Mouse (Mus musculus) megakaryocyte, adult 5-6 weeks (primary cell): ENCODE measurements around the gene Exd1. TPM values are rescaled to one million over a fixed set of nuclear protein-coding genes. Genes with fewer than 3 reads are reported as not detected.
A peak's percentile ranks its signal among the peaks of the same experiment; 100 is the strongest.

Source experiments
- ATAC-seq: 2 replicates; pipeline ENCODE4 v1.8.0; 2016; ENCODE audit warnings: mild to moderate bottlenecking, inconsistent platforms; ENCODE audit not compliant: poor library complexity, severe bottlenecking
- total RNA-seq, 2 experiments: library from RNA; stranded (forward) in 1 of 2; stranded (reverse) in 1 of 2; fragments of 153-499, 151-499 nt in 1 of 2; fragments of 221-1000, 200-1000 nt in 1 of 2; gene quantifications; 2 replicates each; pipeline versions ENCODE4 v1.2.3 to v1.2.4; 2015 to 2017

Exd1 gene
- total RNA-seq (2015): 0.48 TPM in 1 of 2 replicates, not detected in the other
- 0.04 TPM in 1 of 2 replicates, not detected in the other for total RNA-seq (2017)

DNA sequence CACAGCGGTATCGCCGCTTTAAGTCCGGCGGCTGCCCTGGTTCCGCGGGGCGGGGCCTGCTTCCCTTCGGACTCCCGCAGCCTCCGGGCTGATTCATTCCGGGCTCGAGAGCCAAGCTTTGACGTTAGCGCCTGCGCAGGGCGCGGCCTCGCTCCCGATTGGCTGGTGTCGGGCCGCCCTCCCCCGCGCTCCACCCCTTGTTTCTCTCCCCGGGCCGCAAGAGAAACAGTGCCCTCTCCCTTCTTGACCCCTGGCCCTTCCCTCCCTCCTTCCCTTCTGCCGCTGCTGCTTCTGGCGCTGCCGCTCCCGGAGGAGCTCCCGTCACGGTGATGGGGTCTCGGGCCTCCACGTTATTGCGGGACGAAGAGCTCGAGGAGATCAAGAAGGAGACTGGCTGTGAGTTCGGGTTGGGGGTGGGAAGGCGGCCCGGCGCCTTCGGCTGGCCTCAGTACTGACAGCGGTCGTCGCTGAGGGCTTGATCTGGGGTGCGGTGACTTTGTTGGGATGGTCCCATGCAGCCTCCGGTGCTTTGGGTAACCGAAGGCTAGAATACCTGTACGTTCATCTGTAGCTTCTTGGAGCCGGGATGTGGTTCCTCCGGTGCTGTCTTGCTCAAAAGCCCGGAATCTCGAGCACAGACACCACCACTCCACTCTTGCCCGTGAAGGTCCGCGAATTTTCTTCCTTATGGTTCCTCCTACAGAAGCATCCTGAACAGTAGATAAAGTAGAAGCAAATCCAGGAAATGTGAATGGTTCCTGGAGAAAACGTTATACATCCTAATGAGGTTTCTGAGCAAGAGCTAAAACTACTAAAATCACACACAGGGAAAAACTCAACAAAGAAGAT is at the start of gene Exd1, which contains the start of gene Chp1:
Exd1 (minus strand) TSS at position 106 of the 849 bp plus-strand sequence.
Chp1 (plus strand) TSS at position 176 of the 849 bp plus-strand sequence.
- peak; percentile 89 for ATAC-seq

DNA sequence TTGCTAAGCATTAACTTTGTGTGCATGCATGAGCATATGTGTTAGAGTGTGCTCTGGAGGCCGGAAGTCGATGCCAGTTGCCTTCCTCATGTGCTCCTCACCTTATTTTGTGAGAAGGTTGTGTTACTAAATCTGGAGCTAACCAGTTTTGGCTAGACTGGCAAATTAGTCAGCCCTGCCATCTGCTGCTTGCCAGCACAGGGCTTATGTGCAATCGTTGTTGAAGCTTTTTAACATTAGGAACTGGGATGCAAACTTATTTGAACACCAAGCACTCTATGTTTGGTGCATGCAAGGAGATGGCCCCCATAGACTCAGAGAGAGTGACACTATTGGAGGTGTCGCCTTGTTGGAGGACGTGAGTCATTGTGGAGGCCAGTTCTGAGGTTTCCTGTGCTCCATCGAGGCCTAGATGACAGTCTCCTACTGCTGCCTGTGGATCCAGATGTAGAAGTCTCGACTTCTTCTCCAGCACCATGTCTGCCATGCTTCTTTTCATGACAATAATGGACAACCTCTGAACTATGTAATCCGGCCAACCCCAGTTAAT is 49.4 kb upstream of the Exd1 start:
- ATAC-seq: no peak

DNA sequence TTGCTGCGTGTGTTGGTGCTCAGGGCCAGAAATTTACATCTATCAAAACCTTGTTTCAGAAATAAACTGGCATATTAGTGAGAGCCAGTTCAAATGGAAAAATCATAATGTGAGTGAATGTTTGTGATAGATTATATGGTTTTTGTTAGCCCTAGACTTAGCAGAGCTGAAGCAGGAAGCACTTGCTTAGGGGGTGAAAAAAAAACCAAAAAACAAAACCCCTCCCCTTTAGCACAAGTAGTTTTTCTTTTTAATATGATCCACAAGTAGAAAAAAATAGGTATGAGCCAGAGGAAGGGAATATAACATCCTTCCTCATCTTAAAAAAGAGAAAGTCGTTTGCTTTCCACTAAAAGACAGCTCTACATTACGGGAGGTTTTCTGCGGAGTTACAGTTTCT is 47.9 kb upstream of the Exd1 start:
- ATAC-seq: no peak

DNA sequence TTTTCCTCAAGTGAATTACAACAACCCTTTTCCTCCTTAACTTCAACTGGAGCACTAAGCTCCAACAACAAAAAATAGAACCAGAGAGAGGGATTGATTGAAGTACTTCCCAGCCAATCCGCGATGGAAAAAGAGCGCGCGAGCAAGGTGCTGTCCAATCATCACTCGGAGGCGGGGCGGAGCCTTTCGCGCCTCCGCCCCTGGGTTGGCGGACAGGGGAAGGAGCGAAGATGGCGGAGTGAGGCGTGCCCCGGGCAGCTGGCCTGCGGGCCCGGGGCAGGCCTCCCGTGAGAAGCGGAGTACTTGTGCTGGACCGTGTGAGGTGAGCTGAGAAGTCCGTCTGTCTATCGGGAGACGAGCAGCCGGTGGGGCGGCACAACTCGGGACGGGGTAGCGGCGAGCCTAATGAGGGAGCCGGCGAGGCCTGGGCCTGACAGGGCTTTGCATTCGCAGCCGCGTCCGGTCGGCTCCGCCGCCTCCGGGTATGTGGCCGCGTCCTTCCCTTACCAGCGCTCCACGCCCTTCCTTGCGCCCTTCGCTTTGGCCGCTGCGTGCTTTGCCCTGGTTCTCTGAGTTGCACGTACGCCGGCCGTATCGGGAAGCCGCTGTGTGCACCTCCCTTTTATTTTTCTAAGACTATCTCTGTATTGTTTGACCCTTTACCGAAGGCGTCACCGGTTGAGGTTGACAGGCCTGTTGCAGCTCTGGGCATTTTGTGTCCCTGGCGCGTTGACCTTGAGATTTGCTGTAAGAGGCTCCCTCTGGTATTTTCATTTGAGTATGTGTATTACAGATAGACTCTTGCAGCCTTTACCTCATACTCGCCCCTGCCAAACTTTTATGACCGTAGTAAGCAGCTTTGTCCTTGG is 46.9 kb upstream of the Exd1 start:
- peak; percentile 99 for ATAC-seq

DNA sequence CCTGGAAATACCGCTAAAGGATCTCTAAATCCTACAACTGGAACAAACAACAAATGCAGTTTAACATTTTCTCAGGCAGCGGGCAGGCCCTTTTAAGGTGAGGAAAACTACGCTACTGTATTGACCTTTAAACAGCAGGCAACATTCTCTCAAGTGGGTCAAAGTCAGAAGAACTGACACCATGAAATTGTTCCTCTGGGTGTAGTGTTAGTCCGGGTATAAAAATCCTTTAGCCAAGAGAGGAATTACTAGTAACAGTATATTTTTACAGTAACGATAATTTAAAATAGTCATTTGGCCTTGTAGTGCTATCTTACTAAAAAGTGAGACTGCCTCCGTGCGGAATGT is 46.3 kb upstream of the Exd1 start:
- 0 out of 2 replicates have a peak, but pooled peaks have one; percentile 1 for ATAC-seq

DNA sequence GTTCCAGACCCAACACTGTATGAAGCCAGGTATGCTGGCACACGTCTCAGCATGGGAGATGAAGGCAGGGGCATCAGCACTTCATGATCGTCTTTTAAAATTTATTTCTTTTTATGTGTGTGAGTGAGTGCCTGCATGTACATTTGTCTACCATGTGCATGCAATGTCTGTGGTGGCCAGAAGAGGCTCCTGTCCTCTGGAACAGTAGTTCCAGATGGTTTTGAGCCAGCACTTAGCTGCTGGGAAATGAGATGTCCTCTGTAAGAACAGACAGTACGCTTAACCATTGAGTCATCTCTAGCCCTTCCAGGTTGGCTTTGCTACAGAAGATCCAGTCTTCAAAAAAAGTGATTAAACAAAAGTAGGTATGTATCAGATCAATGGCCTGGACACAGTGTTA is 43.8 kb upstream of the Exd1 start:
- no peak for ATAC-seq

DNA sequence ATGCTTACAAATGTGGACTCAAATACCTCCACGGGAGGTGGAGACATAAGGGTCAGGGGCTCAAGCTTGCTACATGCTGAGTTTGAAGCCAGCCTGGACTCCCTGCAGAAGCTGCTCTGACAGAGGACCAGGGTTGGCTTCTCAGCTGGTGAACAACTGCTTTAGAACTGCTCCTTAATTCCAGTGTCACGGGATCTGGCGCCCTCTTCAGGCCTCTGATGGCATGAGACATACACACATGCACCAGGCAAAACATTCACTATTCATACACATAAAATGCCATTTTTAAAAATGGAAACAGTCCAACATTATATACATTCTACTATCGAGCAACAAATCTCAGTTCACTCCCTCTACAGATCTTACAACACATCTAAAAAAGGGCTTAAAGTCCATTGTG is 40.0 kb upstream of the Exd1 start:
- ATAC-seq: peak; percentile 90

DNA sequence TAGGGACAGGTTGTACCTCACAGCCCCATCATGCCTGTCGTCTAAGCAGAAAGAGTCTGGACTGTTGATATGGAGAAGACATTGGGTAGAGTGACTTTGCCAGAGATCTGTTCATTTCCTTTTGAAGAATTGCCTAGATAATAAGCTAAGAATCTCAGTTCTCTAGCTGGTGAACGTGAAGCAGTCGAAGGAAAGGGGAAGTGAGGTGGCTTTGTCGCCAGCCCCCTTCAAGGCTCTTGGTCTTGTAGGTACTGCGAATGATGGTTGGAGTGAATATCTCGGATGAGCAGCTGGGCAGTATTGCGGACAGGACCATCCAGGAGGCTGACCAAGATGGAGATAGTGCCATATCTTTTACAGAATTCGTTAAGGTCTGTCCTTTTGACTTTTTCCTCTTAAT is 36.9 kb upstream of the Exd1 start:
- ATAC-seq: peak; percentile 12; the same call in 1 of the 2 replicates

DNA sequence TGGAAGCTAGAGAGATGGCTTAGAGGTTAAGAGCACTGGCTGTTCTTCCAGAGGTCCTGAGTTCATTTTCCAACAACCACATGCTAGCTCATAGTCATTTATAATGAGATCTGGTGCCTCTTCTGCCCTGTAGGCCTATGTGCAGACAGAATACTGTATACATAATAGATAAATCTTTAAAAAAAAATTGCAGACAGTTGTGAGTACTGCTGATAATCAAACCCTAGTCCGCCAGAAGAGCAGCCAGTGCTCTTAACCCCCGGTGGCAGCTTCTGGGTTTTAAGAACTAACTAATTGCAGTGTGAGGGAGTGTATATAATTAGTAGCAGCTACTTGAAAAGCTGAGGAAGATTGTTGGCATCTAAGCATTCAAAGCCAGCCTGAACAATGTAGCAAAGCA is 36.0 kb upstream of the Exd1 start:
- ATAC-seq: no peak

DNA sequence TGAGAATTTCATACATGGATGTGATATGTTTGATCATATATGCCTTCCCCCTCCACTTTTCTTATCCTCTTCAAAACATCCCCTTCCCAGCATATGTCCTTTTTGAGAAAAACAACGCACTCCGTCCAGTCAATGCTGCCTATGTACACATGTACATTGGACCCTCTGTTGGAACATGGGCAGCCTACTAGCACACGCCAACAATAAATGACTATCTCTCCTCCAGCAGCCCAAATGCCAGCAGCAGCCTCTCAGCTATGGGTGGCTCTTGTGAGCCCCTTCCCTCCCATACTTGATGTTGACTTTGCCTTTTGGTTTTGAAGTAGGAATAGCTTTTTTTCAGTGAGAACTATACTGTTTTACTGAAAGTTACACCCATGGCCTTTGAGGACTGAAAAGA is 34.1 kb upstream of the Exd1 start:
- no peak for ATAC-seq

DNA sequence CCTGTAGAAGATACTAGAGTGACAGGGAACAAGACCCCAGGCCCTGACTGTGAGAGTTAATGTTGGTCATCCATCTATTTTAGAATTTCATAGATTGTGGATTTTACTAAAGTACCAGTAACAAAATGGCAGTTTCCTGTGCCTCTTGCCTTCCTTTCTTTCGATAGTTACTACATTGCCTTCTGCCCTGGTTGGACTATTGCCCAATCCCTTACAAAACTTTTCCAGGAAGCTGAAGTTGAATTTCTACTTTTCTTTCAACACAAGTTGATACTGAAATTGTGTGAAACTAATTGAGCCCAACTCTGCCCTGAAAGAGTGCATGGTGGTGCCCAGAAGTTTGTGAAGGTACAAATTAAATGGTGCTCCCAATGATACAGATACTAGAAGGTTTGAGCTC is 25.0 kb upstream of the Exd1 start:
- ATAC-seq: peak; percentile 64

DNA sequence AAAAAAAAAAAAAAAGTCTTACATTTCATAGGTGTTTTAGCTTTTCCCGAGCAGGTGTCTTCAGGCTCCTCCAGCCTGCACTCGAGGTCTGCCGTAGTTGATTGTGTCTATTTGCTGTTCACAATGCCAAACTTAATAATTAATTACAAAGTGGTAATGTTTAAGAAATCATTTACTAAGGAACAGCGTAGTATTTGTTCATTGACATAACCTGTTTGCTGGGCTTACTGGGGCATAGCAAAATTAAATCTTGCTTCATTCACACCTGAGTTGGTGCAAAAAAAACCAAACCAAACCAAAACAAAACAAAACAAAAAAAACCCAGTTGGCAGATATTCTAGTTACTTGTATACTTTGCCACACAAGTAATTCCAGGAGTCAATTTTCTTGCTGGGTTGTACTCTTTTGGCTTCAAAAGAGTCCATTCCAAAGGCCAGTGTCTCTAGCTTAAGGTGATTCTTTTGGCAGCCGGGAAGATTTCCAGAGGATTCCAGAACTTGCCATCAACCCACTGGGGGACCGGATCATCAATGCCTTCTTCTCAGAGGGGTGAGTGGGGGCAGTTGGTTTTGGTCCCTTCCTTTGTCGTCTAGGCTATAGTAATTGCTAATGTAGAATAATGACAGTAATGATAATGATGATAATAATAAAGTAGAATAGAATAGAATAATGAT is 18.9 kb upstream of the Exd1 start:
- no peak for ATAC-seq

DNA sequence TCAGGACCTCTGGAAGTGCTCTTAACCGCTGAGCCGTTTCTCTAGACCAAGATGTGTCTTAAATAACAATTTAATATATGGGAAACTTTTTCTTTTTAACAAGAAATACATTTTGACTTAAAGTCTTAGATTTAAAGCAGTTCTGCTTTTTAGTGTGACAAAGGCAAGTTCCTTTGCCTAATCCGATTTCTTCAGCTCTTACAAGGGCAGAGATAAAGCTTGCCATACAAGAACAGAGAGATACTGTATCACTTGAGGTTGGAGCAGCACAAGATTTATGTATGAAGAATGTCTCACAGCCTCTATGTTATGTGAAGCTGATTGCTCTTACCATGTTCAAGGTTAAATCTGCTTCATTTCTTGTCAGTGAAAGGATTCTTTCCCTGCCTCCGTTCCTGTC is 17.9 kb upstream of the Exd1 start:
- ATAC-seq: no peak

DNA sequence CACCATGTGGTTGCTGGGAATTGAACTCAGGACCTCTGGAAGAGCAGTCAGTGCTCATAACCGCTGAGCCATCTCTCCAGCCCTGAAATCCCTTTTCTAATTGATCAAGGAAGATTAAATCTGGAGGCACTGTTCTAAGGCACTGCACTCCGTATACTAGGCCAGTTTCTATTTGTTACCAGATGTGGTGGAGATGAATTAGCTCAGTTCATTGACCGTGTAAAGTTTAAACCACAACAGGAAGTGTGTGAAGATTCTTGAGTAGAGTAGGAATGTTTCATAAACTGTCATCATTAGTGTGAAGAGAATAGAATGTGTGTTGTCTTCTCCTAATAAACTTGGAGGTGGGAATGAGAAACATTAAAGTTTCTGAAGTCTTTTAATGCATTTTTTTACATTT is 14.4 kb upstream of the Exd1 start:
- no peak for ATAC-seq

DNA sequence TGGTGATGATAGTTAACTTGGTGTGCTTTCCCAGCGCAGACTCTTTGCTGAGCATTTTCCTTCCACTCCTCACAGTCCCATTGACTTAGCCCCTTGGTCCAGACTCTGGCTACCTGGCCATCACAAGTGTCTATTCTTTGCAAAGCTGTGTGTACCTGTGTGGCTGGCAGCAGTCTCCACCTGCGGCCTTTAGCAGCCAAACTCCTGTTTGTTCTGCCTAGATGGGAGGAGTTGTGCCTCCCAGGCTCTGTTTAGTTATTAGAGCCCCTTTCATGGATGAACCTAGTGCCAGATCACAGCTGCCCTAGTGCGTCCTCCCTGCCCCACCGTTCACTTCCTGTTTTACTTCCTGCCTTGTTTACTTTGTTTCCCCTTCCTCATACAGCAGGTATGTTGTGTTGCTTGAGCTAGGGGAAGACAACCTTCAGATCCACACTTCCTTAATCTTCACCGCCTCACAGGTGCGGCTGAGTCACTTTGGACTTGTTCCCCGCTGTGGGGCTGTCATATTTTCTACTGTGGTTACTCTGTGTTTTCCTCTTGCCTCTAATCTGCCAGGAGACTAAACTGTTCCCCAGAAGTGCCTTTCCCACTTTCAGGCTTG is 11.4 kb upstream of the Exd1 start:
- ATAC-seq: peak; percentile 98

DNA sequence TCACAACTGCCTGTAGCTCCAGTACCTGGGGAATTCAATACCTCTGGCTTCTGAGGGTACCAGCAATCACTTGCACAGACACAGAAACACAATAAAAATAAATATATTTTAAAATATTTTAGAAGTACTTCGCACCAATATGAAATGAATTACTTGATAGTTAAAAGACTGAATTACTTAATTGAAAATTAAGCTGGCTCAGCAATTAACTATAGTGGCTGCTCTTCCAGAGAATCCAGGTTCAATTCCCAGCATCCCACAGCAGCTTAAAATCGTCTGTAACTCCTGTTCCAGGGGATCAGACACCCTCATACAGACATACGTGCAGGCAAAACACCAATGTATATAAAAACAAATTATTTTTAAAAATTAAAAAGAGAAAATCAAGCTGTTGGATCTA is 10.6 kb upstream of the Exd1 start:
- no peak for ATAC-seq

DNA sequence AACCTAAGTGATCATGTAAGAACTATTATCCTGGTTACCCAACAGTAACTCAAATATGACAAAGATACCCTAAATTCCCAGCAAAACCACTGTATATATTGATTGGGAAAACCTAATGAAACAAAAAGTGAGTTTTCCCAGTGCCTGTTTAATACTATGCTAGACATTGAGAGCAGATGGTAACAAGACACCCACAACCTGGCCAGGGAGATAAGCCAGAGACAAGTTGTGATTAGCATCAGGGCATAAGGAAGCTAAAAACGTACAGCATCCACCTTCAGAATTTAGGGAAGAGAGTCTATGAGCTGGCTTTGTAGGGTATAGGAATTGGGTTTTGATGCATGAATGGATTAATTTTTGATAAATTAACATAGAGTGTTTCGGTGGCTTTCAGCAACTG is 2.3 kb upstream of the Exd1 start:
- ATAC-seq: no peak

DNA sequence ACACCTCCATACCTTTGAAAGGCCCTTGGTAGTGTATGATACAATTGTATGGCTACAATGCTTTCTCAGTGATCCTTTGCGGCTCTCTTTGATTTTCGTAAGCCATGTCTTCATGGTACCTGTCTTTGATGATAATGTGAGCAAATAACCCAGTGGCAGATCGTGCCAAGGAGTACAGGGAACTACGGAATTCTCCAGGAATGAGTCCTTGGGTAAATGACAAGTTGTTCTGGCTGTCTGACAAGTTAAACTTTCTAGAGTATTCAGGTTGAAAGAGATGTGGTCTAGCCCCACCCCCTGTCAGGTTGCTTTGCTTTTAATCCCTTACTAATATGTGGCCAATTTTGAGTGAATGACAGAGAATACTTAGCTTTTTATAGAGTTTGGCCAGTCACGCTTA is 1.3 kb upstream of the Exd1 start:
- no peak for ATAC-seq

DNA sequence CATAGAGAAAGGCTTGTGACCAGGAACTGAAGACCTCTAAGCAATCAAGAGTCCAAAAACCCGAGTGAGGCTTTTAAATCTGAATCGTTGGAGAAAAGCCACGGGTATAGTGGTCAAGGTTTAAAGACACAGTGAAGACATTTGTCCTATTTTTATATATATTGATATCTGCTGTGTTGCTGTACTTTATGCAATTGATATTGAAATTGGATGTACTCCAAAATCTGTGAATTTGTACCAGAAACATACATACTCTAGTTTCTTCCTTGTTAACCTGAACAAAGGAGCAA is 889 bp upstream of the Exd1 start:
- no peak for ATAC-seq

DNA sequence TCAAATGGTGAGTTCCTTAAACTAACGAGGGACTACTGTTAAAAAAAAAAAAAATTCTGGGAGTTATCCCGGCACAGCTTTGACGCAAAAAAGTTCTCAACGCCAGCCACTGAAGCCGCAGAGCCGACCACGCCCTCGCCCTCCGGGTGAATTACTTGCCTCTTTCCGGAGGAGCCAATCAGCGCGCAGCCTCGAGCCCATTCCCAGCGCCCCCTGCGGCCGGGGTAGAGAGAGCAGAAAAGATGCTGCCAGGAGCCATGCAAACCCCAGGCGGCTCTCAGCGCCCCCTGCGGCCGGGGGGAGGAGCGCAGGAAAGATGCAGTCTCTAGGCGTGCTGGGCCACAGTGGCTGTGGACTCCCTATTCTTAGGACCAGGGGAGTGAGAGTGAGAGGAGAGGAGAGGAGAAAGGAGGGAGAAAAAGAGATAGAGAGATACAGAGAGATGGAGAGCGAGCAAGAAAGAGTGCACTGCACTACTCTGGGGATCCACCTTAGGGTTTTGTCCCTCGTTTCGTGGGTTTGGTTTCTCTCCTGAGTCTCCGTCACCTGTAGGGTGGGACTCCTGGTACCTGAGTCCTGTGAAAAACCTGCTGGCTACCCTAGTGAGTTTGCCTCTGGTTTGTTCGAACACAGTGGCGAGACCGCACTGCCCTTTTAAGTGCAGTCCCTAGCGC is 442 bp downstream of the Exd1 start:
- peak; percentile 81 for ATAC-seq
